Mouse (Mus musculus) cortical plate, adult 2 months (tissue): ENCODE data around the gene Sytl2. TPM values are rescaled to one million over a fixed set of nuclear protein-coding genes. Genes with fewer than 3 reads are reported as not detected.
A peak's percentile ranks its signal among the peaks of the same experiment; 100 is the strongest.

Experiments used
- H3K27ac ChIP-seq: fragments of 200-500 bp; 2 replicates; pipeline ENCODE4 v1.5.1; 2012; ENCODE audit warnings: low read length, control low read depth, inconsistent platforms; ENCODE audit not compliant: insufficient read depth
- H3K4me1 ChIP-seq: fragments of 200-500 bp; 2 replicates; pipeline ENCODE4 v1.6.1; 2011; ENCODE audit warnings: low read length; ENCODE audit not compliant: control insufficient read depth, insufficient read depth
- H3K4me3 ChIP-seq: fragments of 200-500 bp; 2 replicates; pipeline ENCODE4 v1.5.1; 2011; ENCODE audit warnings: mild to moderate bottlenecking, low read length, control low read depth; ENCODE audit not compliant: insufficient read depth
- CTCF ChIP-seq: fragments of 200-500 bp; IDR thresholded peaks from 2 replicates; pipeline ENCODE4 v1.5.1; 2011; ENCODE audit warnings: mild to moderate bottlenecking, control low read depth, low read length; ENCODE audit not compliant: insufficient read depth; ENCODE audit errors: extremely low read depth
- POLR2A ChIP-seq: fragments of 200-500 bp; IDR thresholded peaks from 2 replicates; pipeline ENCODE4 v1.6.1; 2011; ENCODE audit warnings: mild to moderate bottlenecking, low read length, control low read depth; ENCODE audit not compliant: insufficient read depth; ENCODE audit errors: extremely low read depth
- polyA plus RNA-seq: library from polyadenylated mRNA; depleted of rRNA; stranded (reverse); fragments of >200 nt; gene quantifications from 2 replicates; pipeline ENCODE4 v1.2.3, GENCODE M21; 2012

Sytl2 gene
- polyA plus RNA-seq, 1 experiment: 119 TPM

DNA sequence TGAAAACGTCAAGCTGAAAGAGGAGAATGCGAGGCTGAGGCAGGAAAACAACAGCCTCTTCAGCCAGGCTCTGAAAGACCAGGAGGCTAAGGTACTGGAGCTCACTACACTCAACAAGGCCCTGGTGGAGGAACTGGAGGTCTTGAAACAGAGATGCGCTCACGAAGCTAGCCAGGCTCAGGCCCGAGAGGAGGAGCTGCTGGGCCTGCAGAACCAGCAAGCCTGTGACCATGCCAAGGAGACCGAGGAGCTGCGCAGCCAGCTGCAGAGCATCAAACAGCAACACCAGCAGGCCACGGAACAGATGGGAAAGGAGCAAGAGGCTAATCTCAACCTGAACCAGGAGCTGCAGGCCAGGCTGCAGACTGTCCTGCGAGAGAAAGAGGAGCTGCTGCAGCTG is 125.0 kb downstream of the Sytl2 start:
- no peak overlapping the region for H3K27ac ChIP-seq

DNA sequence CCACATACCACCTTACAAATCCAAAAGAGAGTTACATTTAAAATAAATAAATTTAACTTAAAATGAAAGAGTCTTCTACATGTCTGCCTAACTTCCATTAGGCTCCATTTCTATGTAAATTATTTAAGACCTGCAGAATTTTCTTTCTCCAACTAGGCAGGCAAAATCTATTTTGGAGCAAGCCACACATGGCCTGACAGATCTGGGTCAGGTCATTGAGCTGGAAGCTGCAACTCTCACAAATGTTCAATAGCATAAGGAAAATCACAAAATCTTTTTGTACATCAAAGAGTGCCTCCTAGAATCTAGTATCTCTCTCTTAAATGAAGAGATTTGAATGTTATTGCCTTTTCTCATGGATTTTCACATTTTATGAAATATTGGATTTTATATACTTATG is 130.2 kb downstream of the Sytl2 start:
- no peak overlapping the region for H3K27ac ChIP-seq
- no peak for TF ChIP-seq CTCF
- no peak for TF ChIP-seq POLR2A

More for the DNA sequence above, 125.0 kb downstream of the Sytl2 start:
- Histone ChIP-seq H3K4me3 (peak overlapping the region; percentile 36), H3K4me1 (no peaks in the 10 kb centered on the region)
- TF ChIP-seq POLR2A: no peak
- TF ChIP-seq CTCF: no peak

DNA sequence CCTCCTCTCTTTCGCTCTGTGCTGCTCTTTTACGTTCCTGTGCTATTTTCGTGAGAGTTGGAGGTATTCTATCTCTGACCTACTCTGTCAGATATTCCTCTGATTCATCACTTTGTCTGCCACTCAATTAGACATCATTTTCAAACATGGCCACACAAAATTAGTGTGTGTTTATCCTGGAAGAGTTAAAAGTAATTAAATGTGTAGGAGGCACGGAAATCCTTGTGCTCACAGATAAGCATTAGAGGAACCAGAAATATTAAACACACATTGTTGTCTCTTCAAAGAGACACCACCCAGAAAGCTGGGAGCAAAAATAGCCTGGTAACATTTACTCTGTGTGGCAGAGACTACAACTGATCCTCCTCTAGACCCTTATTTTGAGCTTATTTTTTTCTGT is 138.0 kb downstream of the Sytl2 start:
- H3K4me1 ChIP-seq: no peaks in the 10 kb centered on the region; the same call in 1 of the 2 replicates
- no peak overlapping the region for H3K4me3 ChIP-seq
- no peak overlapping the region for H3K27ac ChIP-seq
- TF ChIP-seq POLR2A (no peak), CTCF (no peak)

More for the DNA sequence above, 130.2 kb downstream of the Sytl2 start:
- no peak overlapping the region for H3K4me3 ChIP-seq
- H3K4me1 ChIP-seq: no peaks in the 10 kb centered on the region

DNA sequence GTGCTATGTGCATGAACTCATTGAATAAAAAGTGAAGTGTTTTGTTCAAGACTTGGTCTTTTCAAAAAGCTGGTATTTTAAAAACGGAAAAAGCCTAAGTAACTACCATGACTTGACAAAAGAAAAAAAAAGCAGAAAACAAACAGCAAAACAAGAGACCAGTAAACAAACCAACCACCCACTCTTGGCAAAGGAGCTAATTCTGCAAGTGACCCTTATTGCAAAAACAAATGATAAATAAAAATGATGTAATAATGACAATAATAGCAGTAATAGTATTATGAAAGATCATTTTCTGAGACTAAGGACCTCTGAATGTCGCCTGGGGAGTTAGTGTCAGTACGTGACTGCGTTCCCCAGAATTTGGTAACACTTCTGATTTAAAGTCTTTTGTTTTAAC is 140.0 kb downstream of the Sytl2 start:
- Histone ChIP-seq H3K4me3 (peak overlapping the region; percentile 98), H3K27ac (peak overlapping the region; percentile 52; the same call in 1 of the 2 replicates), H3K4me1 (no peaks in the 10 kb centered on the region; the same call in 1 of the 2 replicates)
- TF ChIP-seq POLR2A: no peak
- no peak for TF ChIP-seq CTCF

DNA sequence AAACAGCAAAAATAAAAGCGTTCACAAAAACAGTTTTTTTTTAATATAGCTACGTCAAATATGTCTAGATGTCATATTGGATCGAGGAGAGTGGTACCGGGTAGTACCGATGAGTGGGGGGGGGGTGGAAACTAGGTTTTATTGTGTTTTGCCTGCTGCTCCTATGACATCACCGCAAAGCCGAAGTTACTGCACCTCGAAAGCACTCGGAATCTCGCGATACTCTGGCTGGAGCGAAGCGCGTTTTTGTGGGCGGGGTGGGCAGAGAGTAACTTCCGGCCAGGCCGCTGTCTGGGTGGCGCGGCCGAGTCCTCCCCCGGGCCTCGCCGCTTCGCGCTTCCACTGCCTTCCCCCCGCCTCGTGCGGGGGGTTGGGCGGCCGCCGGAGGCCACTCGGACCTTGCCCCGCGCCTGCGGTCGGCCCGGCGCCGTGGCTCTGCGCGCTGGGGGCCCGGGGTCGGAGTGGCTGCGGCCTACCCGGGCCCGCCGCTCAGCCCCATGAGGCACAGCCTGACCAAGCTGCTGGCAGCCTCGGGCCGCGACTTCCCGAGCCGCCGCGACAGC is 140.5 kb downstream of the Sytl2 start, which contains the start of gene Crebzf:
Gene Crebzf (plus strand): TSS at position 212 of the 563 bp plus-strand sequence.
- H3K27ac ChIP-seq: peak within 1 kb of the TSS; percentile 99
- TF ChIP-seq POLR2A (peak; percentile 83; the same call in 1 of the 2 replicates), CTCF (no peak)
- H3K4me1 ChIP-seq: no peaks in the 10 kb centered on the region; the same call in 1 of the 2 replicates
- H3K4me3 ChIP-seq: peak within 1 kb of the TSS; percentile 98

DNA sequence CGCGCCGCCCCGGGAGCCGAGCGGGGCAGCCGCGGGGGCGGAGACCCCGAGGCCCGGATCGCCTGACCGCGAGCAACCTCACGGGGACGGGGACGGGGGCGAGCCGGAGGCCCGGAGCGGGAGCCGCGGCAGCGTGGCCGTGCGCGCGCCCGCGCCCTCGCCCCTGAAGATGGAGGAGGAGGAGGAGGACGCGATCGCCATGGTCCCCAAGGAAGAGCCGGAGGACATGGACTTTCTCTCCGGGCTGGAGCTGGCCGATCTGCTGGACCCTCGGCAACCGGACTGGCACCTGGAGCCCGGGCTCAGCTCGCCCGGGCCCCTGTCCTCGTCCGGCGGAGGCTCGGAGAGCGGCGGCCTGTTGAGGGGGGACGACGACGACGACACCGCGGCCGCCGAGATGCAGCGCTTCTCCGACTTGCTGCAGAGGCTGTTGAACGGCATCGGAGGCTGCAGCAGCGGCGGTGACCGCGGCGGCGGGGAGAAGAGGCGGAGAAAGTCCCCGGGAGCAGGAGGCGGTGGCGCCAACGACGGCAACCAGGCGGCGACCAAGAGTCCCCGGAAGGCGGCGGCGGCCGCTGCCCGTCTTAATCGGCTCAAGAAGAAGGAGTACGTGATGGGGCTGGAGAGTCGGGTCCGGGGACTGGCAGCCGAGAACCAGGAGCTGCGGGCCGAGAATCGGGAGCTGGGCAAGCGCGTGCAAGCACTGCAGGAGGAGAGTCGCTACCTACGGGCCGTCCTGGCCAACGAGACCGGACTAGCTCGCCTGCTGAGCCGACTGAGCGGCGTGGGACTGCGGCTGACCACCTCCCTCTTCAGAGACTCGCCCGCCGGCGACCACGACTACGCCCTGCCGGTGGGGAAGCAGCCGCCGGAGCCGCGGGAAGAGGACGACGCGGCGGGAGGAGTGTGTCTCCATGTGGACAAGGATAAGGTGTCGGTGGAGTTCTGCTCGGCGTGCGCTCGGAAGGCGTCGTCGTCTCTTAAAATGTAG is 141.3 kb downstream of the Sytl2 start:
- H3K4me1 ChIP-seq: no peaks in the 10 kb centered on the region; the same call in 1 of the 2 replicates
- TF ChIP-seq POLR2A (0 out of 2 replicates have a peak, but pooled peaks have one; percentile 7), CTCF (no peak)

DNA sequence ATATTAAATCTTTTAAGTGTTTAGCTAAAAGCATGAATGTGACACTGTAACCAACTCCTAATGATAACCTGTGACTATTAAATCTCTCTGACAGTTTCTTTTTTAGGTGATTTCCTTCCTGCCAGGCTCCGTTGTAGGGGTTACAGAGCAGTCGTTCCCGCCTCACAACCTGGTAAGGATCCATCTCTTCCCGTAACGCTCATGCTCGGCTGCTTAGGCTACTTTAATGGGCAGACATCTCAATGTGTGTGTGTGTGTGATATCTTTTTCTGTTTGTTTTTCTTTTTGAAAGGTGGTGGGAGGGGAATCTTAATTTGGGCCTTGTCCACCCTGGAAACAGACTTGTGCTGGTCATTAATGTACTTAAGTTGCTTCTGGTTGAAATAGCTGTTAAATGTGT is 142.2 kb downstream of the Sytl2 start:
- Histone ChIP-seq H3K4me1 (no peaks in the 10 kb centered on the region; the same call in 1 of the 2 replicates), H3K27ac (0 out of 2 replicates have a peak overlapping the region, but pooled peaks have one; percentile 99)
- TF ChIP-seq POLR2A: no peak
- no peak for TF ChIP-seq CTCF

More for the DNA sequence above, 141.3 kb downstream of the Sytl2 start:
- peak overlapping the region; percentile 99 for H3K27ac ChIP-seq
- H3K4me3 ChIP-seq: peak overlapping the region; percentile 98

DNA sequence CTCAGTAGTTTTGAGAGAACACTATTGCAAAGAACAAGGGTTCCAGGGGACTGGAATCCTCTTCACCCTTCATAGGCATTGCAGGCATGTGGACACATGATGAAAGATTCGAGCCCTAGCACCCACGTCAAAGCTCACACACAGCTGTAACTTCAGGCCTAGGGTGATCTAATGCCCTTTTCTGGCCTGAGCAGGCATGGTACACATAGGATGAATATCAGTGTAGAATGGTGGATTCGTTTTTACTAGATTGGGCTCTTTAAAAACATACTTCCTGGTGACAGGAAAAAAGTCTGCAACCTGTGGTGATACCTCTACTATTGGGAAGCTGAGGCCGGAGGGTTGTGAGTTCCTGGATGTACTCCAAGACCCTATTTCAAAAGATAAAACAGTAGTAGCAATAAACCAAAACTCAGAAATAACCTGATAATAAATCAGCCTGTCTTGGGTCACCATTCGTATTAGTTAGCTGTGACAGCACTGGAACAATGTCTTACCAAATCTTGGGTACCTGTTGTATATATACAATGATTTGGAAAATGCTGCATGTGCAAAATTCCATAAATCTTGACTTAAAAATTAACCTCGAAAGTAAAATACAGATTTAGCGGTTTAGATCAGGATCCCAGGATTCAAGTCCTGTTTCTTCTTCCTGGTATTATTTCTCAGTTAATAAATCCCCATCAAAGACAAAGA is 154.2 kb downstream of the Sytl2 start:
- peak; percentile 23; the same call in 1 of the 2 replicates for TF ChIP-seq POLR2A
- TF ChIP-seq CTCF: no peak
- Histone ChIP-seq H3K4me3 (peak overlapping the region; percentile 91; the same call in 1 of the 2 replicates), H3K27ac (no peak overlapping the region), H3K4me1 (peaks cover 2% of the 10 kb centered on the region; the same call in 1 of the 2 replicates)

More for the DNA sequence above, 142.2 kb downstream of the Sytl2 start:
- H3K4me3 ChIP-seq: peak overlapping the region; percentile 98
